Mouse (Mus musculus) C3H10T1/2 (cell line): ENCODE measurements around the gene Nutm2. TPM values are rescaled to one million over a fixed set of nuclear protein-coding genes. Genes with fewer than 3 reads are reported as not detected.

Source experiments
- polyA plus RNA-seq, 2 experiments: library from polyadenylated mRNA; unstranded; fragments of >200 nt; fragmentation: generic; extraction: Trizol; gene quantifications; one replicate each; pipeline ENCODE4 v1.2.1; 2012; ENCODE audit warnings: missing spikeins in 2 of 2

Nutm2 gene
- polyA plus RNA-seq: not detected

GRCm38 (mm10) chr13:50467007-50467406 is at the start of gene Nutm2:
Gene Nutm2 (plus strand): TSS chr13:50467307.

GRCm38 (mm10) chr13:50417389-50418183 is 49.5 kb upstream of the Nutm2 start, which contains the start of gene Fbxw17:
Gene Fbxw17 (plus strand): TSS chr13:50417864.

GRCm38 (mm10) chr13:50443812-50444211 is 23.3 kb upstream of the Nutm2 start, which contains the start of gene Gm47429:
Gene Gm47429 (minus strand): TSS chr13:50443912.

Other genes starting within 250 kb of the Nutm2 start
- gene Gm906, start 217.0 kb upstream of the Nutm2 start, polyA plus RNA-seq: not detected
- gene Fbxw17, start 49.4 kb upstream of the Nutm2 start, polyA plus RNA-seq: 10 to 100 TPM; 11.5 to 31.3 TPM
- gene Gm47429, start 23.4 kb upstream of the Nutm2 start, polyA plus RNA-seq: not detected
- under 1 TPM in 1 of 2 experiments, not detected in 1; 0.11 TPM for gene Gm904, start 175.9 kb downstream of the Nutm2 start, polyA plus RNA-seq
- gene Gm8765, start 231.0 kb downstream of the Nutm2 start, polyA plus RNA-seq: not detected